Comparison of ENCODE assay signal across 9 mouse cellular contexts in genomic region chr9:99357561-99357920, GRCm38 (mm10). TPM values are rescaled to one million over a fixed set of nuclear protein-coding genes. Genes with fewer than 3 reads are reported as not detected.
DNase-seq lines count a peak whose midpoint lies in the region; ATAC-seq lines count a peak whose summit lies in the region.
"Had no signal": no experiment of that assay in that cellular context is flagged by ENCODE, and none has a peak within 500 bp of the region (broad histone marks: within the 10 kb centered on the region; RNA-seq: fewer than 3 reads in every experiment).

No protein-coding gene starts in this region.

- peaks cover 61% of the 10 kb centered on the region for H3K27me3 ChIP-seq in heart, embryonic 16.5 days (ENCODE audit: control insufficient read depth, insufficient read depth, low read length)
- peaks cover 46% of the 10 kb centered on the region for H3K27me3 ChIP-seq in hindbrain, embryonic 14.5 days (ENCODE audit: control insufficient read depth, insufficient read depth, low read length)
- H3K27me3 ChIP-seq in midbrain, embryonic 14.5 days (ENCODE audit: control insufficient read depth, insufficient read depth, low read length) = peaks cover 40% of the 10 kb centered on the region

- H3K4me1 ChIP-seq in heart, embryonic 16.5 days (ENCODE audit: control insufficient read depth, insufficient read depth, low read length) = peaks cover 10% of the 10 kb centered on the region
- H3K4me1 ChIP-seq in hindbrain, embryonic 14.5 days (replicated peaks; ENCODE audit: control insufficient read depth, insufficient read depth, low read length) = peaks cover 11% of the 10 kb centered on the region; the same call in 1 of the 2 replicates
- H3K4me1 ChIP-seq in midbrain, embryonic 14.5 days (ENCODE audit: control insufficient read depth, insufficient read depth, low read length) = peaks cover 16% of the 10 kb centered on the region

- H3K4me3 ChIP-seq in heart, embryonic 16.5 days (ENCODE audit: low read length) = peak overlapping the region; percentile 53
- peak overlapping the region; percentile 43 for H3K4me3 ChIP-seq in hindbrain, embryonic 14.5 days (replicated peaks; ENCODE audit: low read length)
- peak overlapping the region; percentile 45 for H3K4me3 ChIP-seq in midbrain, embryonic 14.5 days (replicated peaks; ENCODE audit: low read depth, low read length)

- DNase-seq in heart, postnatal 25 days (ENCODE audit: low spot score) = no peak
- peak; percentile 35 for DNase-seq in embryo, embryonic 10.5 days (ENCODE audit: low spot score)
- no peak for DNase-seq in hindbrain, embryonic 14.5 days (ENCODE audit: low spot score)
- peak; percentile 46 for DNase-seq in midbrain, embryonic 14.5 days
- no peak for DNase-seq in cerebellum, adult 9-10 months
- DNase-seq in Muller cell, postnatal 12 days (ENCODE audit: inconsistent ontology term) = no peak

- peak overlapping the region; percentile 83 for H3K4me2 ChIP-seq in heart, embryonic 16.5 days (ENCODE audit: low read depth, low read length)
- H3K4me2 ChIP-seq in hindbrain, embryonic 14.5 days (replicated peaks) = peak overlapping the region; percentile 99
- peak overlapping the region; percentile 92 for H3K4me2 ChIP-seq in midbrain, embryonic 14.5 days (ENCODE audit: low read length)

- no peaks in the 10 kb centered on the region for H3K36me3 ChIP-seq in heart, embryonic 16.5 days (ENCODE audit: control insufficient read depth, insufficient read depth)
- H3K36me3 ChIP-seq in hindbrain, embryonic 14.5 days (replicated peaks; ENCODE audit: control insufficient read depth, insufficient read depth) = no peaks in the 10 kb centered on the region
- no peaks in the 10 kb centered on the region for H3K36me3 ChIP-seq in midbrain, embryonic 14.5 days (ENCODE audit: control insufficient read depth, insufficient read depth, low read length)
- H3K36me3 ChIP-seq: G1E had no signal

- 2% methylated on average over 19 of the region's 19 CpGs for WGBS in heart, embryonic 16.5 days
- WGBS in hindbrain, embryonic 14.5 days = 4% methylated on average over 19 of the region's 19 CpGs
- 5% methylated on average over 19 of the region's 19 CpGs for WGBS in midbrain, embryonic 14.5 days

- no peak overlapping the region for H3K27ac ChIP-seq in heart, embryonic 16.5 days (ENCODE audit: low read length)
- H3K27ac ChIP-seq in hindbrain, embryonic 14.5 days = no peak overlapping the region
- no peak overlapping the region for H3K27ac ChIP-seq in midbrain, embryonic 14.5 days (replicated peaks; ENCODE audit: low read depth, low read length)

- H3K9me3 ChIP-seq in heart, embryonic 16.5 days (replicated peaks; ENCODE audit: control insufficient read depth, low read length) = no peaks in the 10 kb centered on the region; the same call in 1 of the 2 replicates
- no peaks in the 10 kb centered on the region for H3K9me3 ChIP-seq in hindbrain, embryonic 14.5 days (ENCODE audit: control insufficient read depth, low read length)
- no peaks in the 10 kb centered on the region for H3K9me3 ChIP-seq in midbrain, embryonic 14.5 days (ENCODE audit: control insufficient read depth, low read length)
- H3K9me3 ChIP-seq: G1E had no signal

- H3K9ac ChIP-seq in heart, embryonic 16.5 days (ENCODE audit: low read length) = peak overlapping the region; percentile 48
- H3K9ac ChIP-seq in hindbrain, embryonic 14.5 days = peak overlapping the region; percentile 37
- H3K9ac ChIP-seq in midbrain, embryonic 14.5 days (replicated peaks; ENCODE audit: low read length) = peak overlapping the region; percentile 34; the same call in 1 of the 2 replicates

- no peak for ATAC-seq in heart, embryonic 16.5 days (replicated peaks; ENCODE audit: extremely low read depth, insufficient read depth, low FRiP score)
- ATAC-seq in hindbrain, embryonic 14.5 days (ENCODE audit: low FRiP score) = 0 out of 2 replicates have a peak, but pooled peaks have one; percentile 34
- ATAC-seq in midbrain, embryonic 14.5 days (ENCODE audit: low FRiP score, low TSS enrichment) = no peak
- no peak for ATAC-seq in monocyte, adult 5-6 weeks (replicated peaks; ENCODE audit: insufficient number of reproducible peaks, low FRiP score, low TSS enrichment, poor library complexity, severe bottlenecking)

- intact Hi-C loops in heart, postnatal 25 days (cut with DNase I) = no loop called here

RNA-seq across cellular contexts. Expression of gene Esyt3, which starts 0.8 kb away (rescaled TPM):
- polyA plus RNA-seq in heart, embryonic 16.5 days (2015; fragmentation: Nextera tagmentation; extraction: Ambion mirVana) = 0.14 and 0.24 TPM in 2 replicates
- total RNA-seq in heart, postnatal 25 days (2021) = under 1 TPM; 0.29 to 0.61 TPM
- polyA plus RNA-seq in hindbrain, embryonic 14.5 days (2014; fragmentation: Nextera tagmentation; extraction: Ambion mirVana) = 0.76 and 1.1 TPM in 2 replicates
- 0.26 and 0.39 TPM in 2 replicates for polyA plus RNA-seq in midbrain, embryonic 14.5 days (2014; fragmentation: Nextera tagmentation; extraction: Ambion mirVana)
- total RNA-seq in monocyte, adult 5-6 weeks (2017) = not detected in 3 replicates
- polyA plus RNA-seq: G1E had no signal

Comparison
In these comparisons a context has a peak if more than half of its experiments do, and no peak if none do; other contexts are left out.
1. DNase-seq: peak in embryo, embryonic 10.5 days (single experiment) and midbrain, embryonic 14.5 days (single experiment); none in heart, postnatal 25 days (single experiment), hindbrain, embryonic 14.5 days (single experiment), cerebellum, adult 9-10 months (single experiment) and Muller cell, postnatal 12 days (single experiment).
2. Peak in every context shown above with its lines, with median percentiles within 50 percentile points of each other: H3K4me2 ChIP-seq, H3K4me3 ChIP-seq and H3K9ac ChIP-seq.